Mouse (Mus musculus) ES-Bruce4 (cell line): Measurements from ENCODE around the gene AC109138.7. TPM values are rescaled to one million over a fixed set of nuclear protein-coding genes. Genes with fewer than 3 reads are reported as not detected.
A peak's percentile ranks its signal among the peaks of the same experiment; 100 is the strongest.

Source experiments
- H3K27ac ChIP-seq: 2 replicates; pipeline ENCODE4 v1.5.1; 2012; ENCODE audit warnings: low read length, inconsistent platforms; ENCODE audit not compliant: insufficient read depth
- H3K27me3 ChIP-seq: 2 replicates; pipeline ENCODE4 v1.6.1; 2012; ENCODE audit warnings: mild to moderate bottlenecking, low read length, inconsistent platforms; ENCODE audit not compliant: control insufficient read depth, poor library complexity, insufficient read depth, severe bottlenecking
- H3K36me3 ChIP-seq: 2 replicates; pipeline ENCODE4 v1.6.1; 2012; ENCODE audit warnings: inconsistent platforms, mild to moderate bottlenecking, low read length, moderate library complexity; ENCODE audit not compliant: control insufficient read depth, poor library complexity, insufficient read depth, severe bottlenecking
- H3K4me1 ChIP-seq: one replicate; pipeline ENCODE4 v1.8.1; 2011; ENCODE audit warnings: low read length; ENCODE audit not compliant: control insufficient read depth, insufficient read depth
- H3K4me3 ChIP-seq: 2 replicates; pipeline ENCODE4 v1.5.1; 2011; ENCODE audit warnings: low read depth, mild to moderate bottlenecking, low read length
- H3K9ac ChIP-seq: 2 replicates; pipeline ENCODE4 v1.6.1; 2012; ENCODE audit warnings: low read depth, mild to moderate bottlenecking, inconsistent platforms; ENCODE audit not compliant: poor library complexity, severe bottlenecking
- H3K9me3 ChIP-seq: replicated peaks from 2 replicates; pipeline ENCODE4 v1.6.1; 2012; ENCODE audit warnings: mild to moderate bottlenecking, low read length, inconsistent platforms; ENCODE audit not compliant: control insufficient read depth, poor library complexity, insufficient read depth, severe bottlenecking
- CTCF ChIP-seq: IDR thresholded peaks from one replicate; pipeline ENCODE4 v1.8.1; 2011; ENCODE audit warnings: low read depth, low read length
- EP300 ChIP-seq: IDR thresholded peaks from 2 replicates; pipeline ENCODE4 v1.6.1; 2011; ENCODE audit warnings: low read depth, low read length; ENCODE audit not compliant: insufficient read depth
- POLR2A ChIP-seq: IDR thresholded peaks from one replicate; pipeline ENCODE4 v1.8.1; 2011; ENCODE audit warnings: low read length; ENCODE audit not compliant: insufficient read depth
- polyA plus RNA-seq: library from polyadenylated mRNA; stranded (reverse); fragments of >200 nt; gene quantifications from 2 replicates; pipeline ENCODE4 v1.2.4, GENCODE M21; 2011; ENCODE audit warnings: low read depth; ENCODE audit not compliant: missing spikeins, insufficient read depth, insufficient read length

Gene AC109138.7
- polyA plus RNA-seq, 1 experiment, result not detected

GRCm38 (mm10) chr19:4181892-4182291 lies 32.3 kb upstream of the AC109138.7 start:
- H3K4me1 ChIP-seq, result peaks cover 3% of the 10 kb centered on the region
- TF ChIP-seq EP300 (no peak), CTCF (no peak), POLR2A (no peak)
- H3K9ac ChIP-seq, result no peak overlapping the region
- no peak overlapping the region for H3K4me3 ChIP-seq
- H3K9me3 ChIP-seq, result no peaks in the 10 kb centered on the region
- H3K27ac ChIP-seq, result no peak overlapping the region
- no peaks in the 10 kb centered on the region for H3K36me3 ChIP-seq
- H3K27me3 ChIP-seq, result no peaks in the 10 kb centered on the region

- Histone ChIP-seq H3K9ac (no peak overlapping the region), H3K4me3 (no peak overlapping the region), H3K36me3 (no peaks in the 10 kb centered on the region), H3K27ac (no peak overlapping the region), H3K9me3 (no peaks in the 10 kb centered on the region), H3K27me3 (no peaks in the 10 kb centered on the region), H3K4me1 (peaks cover 3% of the 10 kb centered on the region)
- no peak for TF ChIP-seq CTCF
- no peak for TF ChIP-seq EP300
- TF ChIP-seq POLR2A, result no peak
Observed at GRCm38 (mm10) chr19:4183689-4184088, 30.5 kb upstream of the AC109138.7 start.

GRCm38 (mm10) chr19:4184976-4185975 lies 28.9 kb upstream of the AC109138.7 start:
- Histone ChIP-seq H3K9ac (no peak overlapping the region), H3K27ac (no peak overlapping the region), H3K4me1 (peaks cover 3% of the 10 kb centered on the region), H3K36me3 (no peaks in the 10 kb centered on the region), H3K9me3 (no peaks in the 10 kb centered on the region), H3K27me3 (no peaks in the 10 kb centered on the region), H3K4me3 (no peak overlapping the region)
- TF ChIP-seq CTCF (no peak), POLR2A (no peak), EP300 (no peak)

GRCm38 (mm10) chr19:4187303-4187702 lies 26.9 kb upstream of the AC109138.7 start:
- Histone ChIP-seq H3K4me3 (no peak overlapping the region), H3K27me3 (no peaks in the 10 kb centered on the region), H3K9me3 (no peaks in the 10 kb centered on the region), H3K36me3 (no peaks in the 10 kb centered on the region), H3K27ac (no peak overlapping the region), H3K9ac (no peak overlapping the region), H3K4me1 (peaks cover 3% of the 10 kb centered on the region)
- TF ChIP-seq POLR2A (no peak), CTCF (no peak), EP300 (no peak)

- TF ChIP-seq POLR2A (no peak), CTCF (no peak), EP300 (no peak)
- H3K4me3 ChIP-seq, result no peak overlapping the region
- H3K27ac ChIP-seq, result no peak overlapping the region
- no peaks in the 10 kb centered on the region for H3K9me3 ChIP-seq
- no peak overlapping the region for H3K9ac ChIP-seq
- peaks cover 3% of the 10 kb centered on the region for H3K4me1 ChIP-seq
- no peaks in the 10 kb centered on the region for H3K27me3 ChIP-seq
- peaks cover 10% of the 10 kb centered on the region for H3K36me3 ChIP-seq
Observed at GRCm38 (mm10) chr19:4189051-4189620, 25.0 kb upstream of the AC109138.7 start.

GRCm38 (mm10) chr19:4190831-4191334 lies 23.3 kb upstream of the AC109138.7 start, which contains the start of gene Tbc1d10c:
TSS of gene Tbc1d10c (minus strand) at chr19:4191284.
- H3K9ac ChIP-seq, result peak within 1 kb of the TSS; percentile 97
- H3K27me3 ChIP-seq, result no peaks in the 10 kb centered on the region
- no peaks in the 10 kb centered on the region for H3K4me1 ChIP-seq
- H3K36me3 ChIP-seq, result peaks cover 27% of the 10 kb centered on the region
- H3K27ac ChIP-seq, result peak within 1 kb of the TSS; percentile 88
- TF ChIP-seq EP300 (no peak), POLR2A (no peak), CTCF (no peak)
- no peaks in the 10 kb centered on the region for H3K9me3 ChIP-seq
- peak within 1 kb of the TSS; percentile 90 for H3K4me3 ChIP-seq
